Mouse (Mus musculus): ENCODE data around the gene Fis1.

- no peak for TF ChIP-seq CTCF (conservative IDR thresholded peaks at IDR 0.05 in 1 of 2, IDR thresholded peaks at IDR 0.05 in 1 of 2; ENCODE audit: low read depth in 2 of 2, low read length in 2 of 2)
- TF ChIP-seq POLR2AphosphoS2 (IDR thresholded peaks at IDR 0.05; ENCODE audit: low read depth, low read length), result no peak
- TF ChIP-seq E2F4 (IDR thresholded peaks at IDR 0.05; ENCODE audit: insufficient replicate concordance, low read depth, low read length), result no peak
- TF ChIP-seq POLR2A (IDR thresholded peaks at IDR 0.05; ENCODE audit: low read depth, low read length), result no peak
- no peak for TF ChIP-seq MYC (IDR thresholded peaks at IDR 0.05; ENCODE audit: low read depth, low read length)
Measured at GRCm38 (mm10) chr5:136917613-136918242, 35.3 kb upstream of the Fis1 start.
